Mouse (Mus musculus) myocyte (in vitro differentiated cells): ENCODE data around the gene Lax1. TPM values are rescaled to one million over a fixed set of nuclear protein-coding genes. Genes with fewer than 3 reads are reported as not detected.

Source experiments
- H3K27me3 ChIP-seq: one replicate; pipeline ENCODE4 v1.6.1; 2011; ENCODE audit not compliant: control insufficient read depth, insufficient read depth, insufficient read length
- H3K36me3 ChIP-seq: one replicate; pipeline ENCODE4 v1.6.1; 2011; ENCODE audit not compliant: control insufficient read depth, insufficient read depth
- H3K4me2 ChIP-seq: one replicate; pipeline ENCODE4 v1.6.1; 2011; ENCODE audit warnings: low read depth, control low read depth
- H3K4me3 ChIP-seq: one replicate; pipeline ENCODE4 v1.5.1; 2011; ENCODE audit warnings: mild to moderate bottlenecking, control low read depth, moderate library complexity
- H3K79me2 ChIP-seq: one replicate; pipeline ENCODE4 v1.6.1; 2011; ENCODE audit not compliant: control insufficient read depth, insufficient read depth
- H3ac ChIP-seq: one replicate; pipeline ENCODE4 v1.6.1; 2011; ENCODE audit not compliant: control insufficient read depth, insufficient read length
- CEBPB ChIP-seq: IDR thresholded peaks from 2 replicates; pipeline ENCODE4 v1.6.1; 2011; ENCODE audit warnings: mild to moderate bottlenecking, moderate library complexity; ENCODE audit not compliant: poor library complexity, insufficient read depth, severe bottlenecking
- E2F4 ChIP-seq: IDR thresholded peaks from one replicate; pipeline ENCODE4 v1.6.1; 2011; ENCODE audit warnings: mild to moderate bottlenecking, control low read depth, moderate library complexity; ENCODE audit not compliant: insufficient read depth
- MAX ChIP-seq: IDR thresholded peaks from one replicate; pipeline ENCODE4 v1.6.1; 2011; ENCODE audit warnings: low read depth, mild to moderate bottlenecking, control low read depth
- MYOD1 ChIP-seq, 3 experiments: IDR thresholded peaks; one replicate each; pipeline ENCODE4 v1.6.1; 2011; ENCODE audit warnings: control low read depth in 2 of 3, low read depth in 2 of 3, mild to moderate bottlenecking in 2 of 3, moderate library complexity in 1 of 3; ENCODE audit not compliant: insufficient read length in 2 of 3, control insufficient read depth in 1 of 3
- MYOG ChIP-seq, 3 experiments: IDR thresholded peaks; one replicate each; pipeline ENCODE4 v1.6.1; 2011; ENCODE audit warnings: control low read depth in 2 of 3, low read depth in 2 of 3, mild to moderate bottlenecking in 2 of 3; ENCODE audit not compliant: insufficient read length in 2 of 3, control insufficient read depth in 1 of 3, insufficient read depth in 1 of 3
- POLR2A ChIP-seq: IDR thresholded peaks from one replicate; pipeline ENCODE4 v1.6.1; 2011; ENCODE audit warnings: low read depth, mild to moderate bottlenecking, control low read depth, moderate library complexity; ENCODE audit not compliant: insufficient read length
- POLR2AphosphoS2 ChIP-seq: IDR thresholded peaks from one replicate; pipeline ENCODE4 v1.6.1; 2011; ENCODE audit warnings: low read depth, control low read depth; ENCODE audit not compliant: insufficient read length
- REST ChIP-seq: IDR thresholded peaks from one replicate; pipeline ENCODE4 v1.6.1; 2011; ENCODE audit warnings: mild to moderate bottlenecking, control low read depth, moderate library complexity; ENCODE audit not compliant: insufficient read depth, insufficient read length
- SRF ChIP-seq: IDR thresholded peaks from one replicate; pipeline ENCODE4 v1.6.1; 2011; ENCODE audit warnings: low read depth; ENCODE audit not compliant: control insufficient read depth, insufficient read length
- TCF12 ChIP-seq: IDR thresholded peaks from one replicate; pipeline ENCODE4 v1.6.1; 2011; ENCODE audit warnings: mild to moderate bottlenecking, control low read depth; ENCODE audit not compliant: poor library complexity, insufficient read depth, severe bottlenecking
- TCF3 ChIP-seq: IDR thresholded peaks from one replicate; pipeline ENCODE4 v1.6.1; 2011; ENCODE audit warnings: low read depth, control low read depth; ENCODE audit not compliant: insufficient read length
- USF1 ChIP-seq: IDR thresholded peaks from one replicate; pipeline ENCODE4 v1.6.1; 2011; ENCODE audit warnings: low read depth, mild to moderate bottlenecking, control low read depth, moderate library complexity
- polyA plus RNA-seq: library from polyadenylated mRNA; unstranded; fragments of >200 nt; fragmentation: generic; extraction: Trizol; gene quantifications from one replicate; pipeline ENCODE4 v1.2.1, GENCODE M21; 2012; ENCODE audit warnings: missing spikeins

The Lax1 gene
- polyA plus RNA-seq, 1 experiment = 0.05 TPM

- Histone ChIP-seq H3K4me2 (no peak overlapping the region), H3K36me3 (no peaks in the 10 kb centered on the region), H3K27me3 (no peaks in the 10 kb centered on the region), H3ac (no peak overlapping the region), H3K4me3 (no peak overlapping the region), H3K79me2 (no peaks in the 10 kb centered on the region)
- TF ChIP-seq MAX (no peak), REST (no peak), USF1 (no peak), MYOG (IDR thresholded peaks at IDR 0.05; ENCODE audit: control insufficient read depth in 1 of 3, insufficient read depth in 1 of 3, insufficient read length in 2 of 3, low read depth in 2 of 3) (no peak), TCF3 (no peak), TCF12 (no peak), POLR2AphosphoS2 (no peak), CEBPB (no peak), POLR2A (no peak), E2F4 (no peak), MYOD1 (IDR thresholded peaks at IDR 0.05; ENCODE audit: control insufficient read depth in 1 of 3, insufficient read length in 2 of 3, low read depth in 2 of 3) (no peak), SRF (no peak)
These were observed 30.4 kb upstream of the Lax1 start for GRCm38 (mm10) chr1:133720342-133720741.

DNA sequence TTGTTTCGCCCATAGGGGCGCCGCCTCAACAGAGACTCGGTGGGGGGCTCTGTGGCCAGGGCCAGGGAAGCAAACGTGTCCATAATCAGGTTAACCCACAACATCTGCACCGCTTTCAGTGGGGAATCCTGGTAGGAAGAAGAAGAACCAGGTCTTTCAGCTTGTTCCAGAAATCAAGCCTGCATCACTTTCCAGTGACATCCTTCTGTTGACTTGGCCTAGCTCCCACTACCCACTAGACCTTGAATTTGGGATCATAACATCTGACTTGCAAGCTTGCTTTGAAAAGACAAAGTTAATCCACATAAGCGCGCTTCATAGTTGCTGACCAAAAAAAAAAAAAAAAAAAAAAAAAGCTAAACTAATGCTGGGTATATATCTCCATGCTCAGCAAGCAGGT lies 28.9 kb upstream of the Lax1 start:
- Histone ChIP-seq H3ac (no peak overlapping the region), H3K4me3 (no peak overlapping the region), H3K27me3 (no peaks in the 10 kb centered on the region), H3K79me2 (no peaks in the 10 kb centered on the region), H3K36me3 (no peaks in the 10 kb centered on the region), H3K4me2 (no peak overlapping the region)
- TF ChIP-seq MYOD1 (IDR thresholded peaks at IDR 0.05; ENCODE audit: control insufficient read depth in 1 of 3, insufficient read length in 2 of 3, low read depth in 2 of 3) (no peak), CEBPB (no peak), SRF (no peak), TCF3 (no peak), POLR2AphosphoS2 (no peak), REST (no peak), MAX (no peak), POLR2A (no peak), E2F4 (no peak), MYOG (IDR thresholded peaks at IDR 0.05; ENCODE audit: control insufficient read depth in 1 of 3, insufficient read depth in 1 of 3, insufficient read length in 2 of 3, low read depth in 2 of 3) (no peak), USF1 (no peak), TCF12 (no peak)

GRCm38 (mm10) chr1:133718296-133718695 lies 28.4 kb upstream of the Lax1 start:
- H3ac ChIP-seq = no peak overlapping the region
- H3K27me3 ChIP-seq = no peaks in the 10 kb centered on the region
- H3K4me2 ChIP-seq = no peak overlapping the region
- no peaks in the 10 kb centered on the region for H3K79me2 ChIP-seq
- H3K36me3 ChIP-seq = no peaks in the 10 kb centered on the region
- H3K4me3 ChIP-seq = no peak overlapping the region
- no peak for TF ChIP-seq MYOG (IDR thresholded peaks at IDR 0.05; ENCODE audit: control insufficient read depth in 1 of 3, insufficient read depth in 1 of 3, insufficient read length in 2 of 3, low read depth in 2 of 3)
- TF ChIP-seq POLR2A = no peak
- no peak for TF ChIP-seq CEBPB
- TF ChIP-seq SRF = no peak
- TF ChIP-seq E2F4 = no peak
- TF ChIP-seq REST = no peak
- TF ChIP-seq TCF12 = no peak
- no peak for TF ChIP-seq MYOD1 (IDR thresholded peaks at IDR 0.05; ENCODE audit: control insufficient read depth in 1 of 3, insufficient read length in 2 of 3, low read depth in 2 of 3)
- TF ChIP-seq POLR2AphosphoS2 = no peak
- no peak for TF ChIP-seq MAX
- TF ChIP-seq USF1 = no peak

DNA sequence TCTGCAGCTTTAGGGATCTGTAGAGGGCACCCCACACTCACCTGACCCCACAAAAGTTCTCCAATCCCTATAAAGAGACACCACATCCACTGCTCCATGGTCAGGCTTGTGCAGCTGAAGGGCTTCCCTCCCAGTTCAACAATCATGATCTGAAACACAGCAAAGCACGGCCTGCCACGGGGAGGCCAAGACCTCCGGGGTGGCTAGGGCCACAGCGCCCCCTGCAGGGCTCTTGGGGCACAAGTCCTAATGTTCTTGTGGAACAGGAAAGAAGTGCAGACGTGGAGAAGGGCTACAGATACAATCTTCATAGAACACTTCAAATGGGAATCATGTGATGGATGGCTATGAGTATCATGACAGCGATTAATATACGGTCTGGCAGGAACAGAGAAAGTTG lies 26.6 kb upstream of the Lax1 start:
- no peaks in the 10 kb centered on the region for H3K27me3 ChIP-seq
- no peaks in the 10 kb centered on the region for H3K36me3 ChIP-seq
- no peak overlapping the region for H3K4me2 ChIP-seq
- no peak overlapping the region for H3ac ChIP-seq
- no peak overlapping the region for H3K4me3 ChIP-seq
- no peaks in the 10 kb centered on the region for H3K79me2 ChIP-seq
- no peak for TF ChIP-seq SRF

GRCm38 (mm10) chr1:133715191-133715590 lies 25.3 kb upstream of the Lax1 start:
- H3K36me3 ChIP-seq = no peaks in the 10 kb centered on the region
- no peaks in the 10 kb centered on the region for H3K27me3 ChIP-seq
- H3K4me2 ChIP-seq = no peak overlapping the region
- H3K4me3 ChIP-seq = no peak overlapping the region
- no peak overlapping the region for H3ac ChIP-seq
- TF ChIP-seq E2F4 = no peak
- no peak for TF ChIP-seq USF1
- TF ChIP-seq POLR2AphosphoS2 = no peak
- TF ChIP-seq CEBPB = no peak
- TF ChIP-seq MYOD1 (IDR thresholded peaks at IDR 0.05; ENCODE audit: control insufficient read depth in 1 of 3, insufficient read length in 2 of 3, low read depth in 2 of 3) = no peak
- TF ChIP-seq POLR2A = no peak
- TF ChIP-seq MYOG (IDR thresholded peaks at IDR 0.05; ENCODE audit: control insufficient read depth in 1 of 3, insufficient read depth in 1 of 3, insufficient read length in 2 of 3, low read depth in 2 of 3) = no peak
- no peak for TF ChIP-seq SRF
- no peak for TF ChIP-seq TCF12
- no peak for TF ChIP-seq TCF3
- no peak for TF ChIP-seq MAX
- TF ChIP-seq REST = no peak
- H3K79me2 ChIP-seq = no peaks in the 10 kb centered on the region
